Comparison of ENCODE assay signal across 24 mouse cellular contexts in genomic region chr14:51027387-51028155, GRCm38 (mm10). TPM values are rescaled to one million over a fixed set of nuclear protein-coding genes. Genes with fewer than 3 reads are reported as not detected.
DNase-seq lines count a peak whose midpoint lies in the region; ATAC-seq and TF ChIP-seq lines count a peak whose summit lies in the region.
"Had no signal": no experiment of that assay in that cellular context is flagged by ENCODE, and none has a peak within 500 bp of the region (broad histone marks: within the 10 kb centered on the region; RNA-seq: fewer than 3 reads in every experiment).

No protein-coding gene starts in this region.

- no peak for TF ChIP-seq CTCF in liver, postnatal 0 days (IDR thresholded peaks at IDR 0.05; ENCODE audit: low read depth)

- no peaks in the 10 kb centered on the region for H3K27me3 ChIP-seq in intestine, embryonic 14.5 days (replicated peaks; ENCODE audit: control insufficient read depth, insufficient read depth, low read length)
- H3K27me3 ChIP-seq in intestine, embryonic 15.5 days (replicated peaks), result no peaks in the 10 kb centered on the region
- H3K27me3 ChIP-seq in liver, embryonic 12.5 days (replicated peaks), result no peaks in the 10 kb centered on the region
- H3K27me3 ChIP-seq in liver, postnatal 0 days (ENCODE audit: insufficient read depth, low read length), result no peaks in the 10 kb centered on the region
- H3K27me3 ChIP-seq: heart, embryonic 13.5 days; stomach, embryonic 15.5 days had no signal

- H3K4me2 ChIP-seq in intestine, embryonic 14.5 days (ENCODE audit: low read length), result no peak overlapping the region
- H3K4me2 ChIP-seq in intestine, embryonic 15.5 days (replicated peaks), result no peak overlapping the region
- H3K4me2 ChIP-seq in liver, embryonic 12.5 days, result no peak overlapping the region
- H3K4me2 ChIP-seq in liver, postnatal 0 days (ENCODE audit: low read depth, low read length), result no peak overlapping the region
- H3K4me2 ChIP-seq: heart, embryonic 13.5 days; lung, embryonic 14.5 days; stomach, embryonic 15.5 days had no signal

- WGBS in intestine, embryonic 14.5 days, result 58% methylated on average over 3 of the region's 3 CpGs
- WGBS in intestine, embryonic 15.5 days, result 60% methylated on average over 3 of the region's 3 CpGs
- WGBS in liver, embryonic 12.5 days (ENCODE audit: insufficient replicate concordance), result 51% methylated on average over 3 of the region's 3 CpGs
- 67% methylated on average over 3 of the region's 3 CpGs for WGBS in liver, postnatal 0 days (ENCODE audit: insufficient replicate concordance)

- no peaks in the 10 kb centered on the region for H3K9me3 ChIP-seq in intestine, embryonic 14.5 days (ENCODE audit: control insufficient read depth, low read length)
- H3K9me3 ChIP-seq in intestine, embryonic 15.5 days, result no peaks in the 10 kb centered on the region
- no peaks in the 10 kb centered on the region for H3K9me3 ChIP-seq in liver, embryonic 12.5 days (replicated peaks)
- H3K9me3 ChIP-seq in liver, postnatal 0 days (ENCODE audit: low read length), result no peaks in the 10 kb centered on the region
- H3K9me3 ChIP-seq: forebrain, embryonic 10.5 days; heart, embryonic 13.5 days; stomach, embryonic 15.5 days had no signal

- no peaks in the 10 kb centered on the region for H3K4me1 ChIP-seq in intestine, embryonic 14.5 days (replicated peaks; ENCODE audit: control insufficient read depth, insufficient read depth, low read length)
- H3K4me1 ChIP-seq in intestine, embryonic 15.5 days (replicated peaks), result no peaks in the 10 kb centered on the region
- no peaks in the 10 kb centered on the region for H3K4me1 ChIP-seq in liver, embryonic 12.5 days
- H3K4me1 ChIP-seq in liver, postnatal 0 days (ENCODE audit: insufficient read depth), result no peaks in the 10 kb centered on the region
- H3K4me1 ChIP-seq: forebrain, embryonic 10.5 days; heart, embryonic 13.5 days; stomach, embryonic 15.5 days had no signal

- H3K9ac ChIP-seq in intestine, embryonic 14.5 days (ENCODE audit: low read length), result no peak overlapping the region
- no peak overlapping the region for H3K9ac ChIP-seq in intestine, embryonic 15.5 days
- no peak overlapping the region for H3K9ac ChIP-seq in liver, embryonic 12.5 days
- H3K9ac ChIP-seq in liver, postnatal 0 days (replicated peaks), result no peak overlapping the region
- H3K9ac ChIP-seq: heart, embryonic 13.5 days; lung, embryonic 14.5 days; stomach, embryonic 15.5 days had no signal

- no peak overlapping the region for H3K4me3 ChIP-seq in intestine, embryonic 14.5 days (ENCODE audit: low read depth, low read length)
- H3K4me3 ChIP-seq in intestine, embryonic 15.5 days (replicated peaks), result no peak overlapping the region
- no peak overlapping the region for H3K4me3 ChIP-seq in liver, embryonic 12.5 days
- H3K4me3 ChIP-seq in liver, postnatal 0 days (ENCODE audit: low read depth, low read length), result no peak overlapping the region
- H3K4me3 ChIP-seq: forebrain, embryonic 10.5 days; gastrocnemius, adult 2 months; heart, embryonic 13.5 days; stomach, embryonic 15.5 days had no signal

- 0 out of 2 replicates have a peak, but pooled peaks have one; percentile 40 for ATAC-seq in intestine, embryonic 14.5 days (replicated peaks; ENCODE audit: low FRiP score, low TSS enrichment, low read depth)
- no peak for ATAC-seq in intestine, embryonic 15.5 days
- peak; percentile 46; the same call in 1 of the 2 replicates for ATAC-seq in liver, embryonic 12.5 days
- ATAC-seq in liver, postnatal 0 days, result no peak
- peak; percentile 28 for ATAC-seq in common myeloid progenitor, adult 5-6 weeks (replicated peaks; ENCODE audit: low read depth, poor library complexity, severe bottlenecking)

- H3K36me3 ChIP-seq in intestine, embryonic 14.5 days (ENCODE audit: control insufficient read depth, insufficient read depth, low read length), result no peaks in the 10 kb centered on the region
- no peaks in the 10 kb centered on the region for H3K36me3 ChIP-seq in intestine, embryonic 15.5 days
- no peaks in the 10 kb centered on the region for H3K36me3 ChIP-seq in liver, embryonic 12.5 days
- no peaks in the 10 kb centered on the region for H3K36me3 ChIP-seq in liver, postnatal 0 days (replicated peaks; ENCODE audit: insufficient read depth, low read length)
- H3K36me3 ChIP-seq: forebrain, embryonic 10.5 days; heart, embryonic 13.5 days; stomach, embryonic 15.5 days had no signal

- peak; percentile 8 for DNase-seq in cerebellum, adult 11-12 months
- no peak for DNase-seq in cerebellum, adult 8-10 months
- DNase-seq in intestine, embryonic 14.5 days (ENCODE audit: low spot score), result no peak
- DNase-seq in liver, postnatal 0 days, result no peak
- DNase-seq in right cerebral cortex, postnatal 36 days (ENCODE audit: low spot score in 2 of 2), result no peak

- H3K27ac ChIP-seq in intestine, embryonic 14.5 days (ENCODE audit: low read depth), result no peak overlapping the region
- no peak overlapping the region for H3K27ac ChIP-seq in intestine, embryonic 15.5 days
- no peak overlapping the region for H3K27ac ChIP-seq in liver, embryonic 12.5 days
- H3K27ac ChIP-seq in liver, postnatal 0 days (ENCODE audit: low read depth), result no peak overlapping the region
- H3K27ac ChIP-seq: forebrain, embryonic 10.5 days; gastrocnemius, adult 2 months; heart, embryonic 13.5 days; kidney, postnatal 0 days; stomach, embryonic 15.5 days had no signal

- no peak for TF ChIP-seq EP300 in liver, postnatal 0 days (IDR thresholded peaks at IDR 0.05; ENCODE audit: low read depth)

RNA-seq across cellular contexts. Expression of gene Rnase9, which starts 14.1 kb away (rescaled TPM):
- not detected in 2 replicates for polyA plus RNA-seq in intestine, embryonic 14.5 days (2014; fragmentation: Nextera tagmentation; extraction: Ambion mirVana)
- polyA plus RNA-seq in intestine, embryonic 15.5 days (2015; fragmentation: Nextera tagmentation; extraction: Ambion mirVana), result not detected in 2 replicates
- not detected in 2 replicates for polyA plus RNA-seq in liver, embryonic 12.5 days (2016; fragmentation: Nextera tagmentation; extraction: Ambion mirVana)
- not detected in 2 replicates for polyA plus RNA-seq in liver, postnatal 0 days (2015; fragmentation: Nextera tagmentation; extraction: Ambion mirVana)
- total RNA-seq in common myeloid progenitor, adult 5-6 weeks (2017), result not detected in 2 replicates
- total RNA-seq: adrenal gland, adult 18-20 months; adrenal gland, postnatal 4 days; gastrocnemius, adult 2 months; heart, postnatal 25 days; layer of hippocampus, adult 8-10 months; left cerebral cortex, adult 18-20 months; left cerebral cortex, postnatal 36 days; liver, adult 2 months had no signal
- polyA plus RNA-seq: forebrain, embryonic 10.5 days; heart, embryonic 13.5 days; hindbrain, embryonic 16.5 days; kidney, postnatal 0 days; liver, adult 2 months; lung, embryonic 14.5 days; stomach, embryonic 15.5 days; thymus, postnatal 0 days; urinary bladder, adult 2 months had no signal

RNA-seq across cellular contexts. Expression of gene Rnase10, which starts 20.0 kb away (rescaled TPM):
- polyA plus RNA-seq in intestine, embryonic 14.5 days (2014; fragmentation: Nextera tagmentation; extraction: Ambion mirVana), result 0.15 and 0.27 TPM in 2 replicates
- polyA plus RNA-seq in intestine, embryonic 15.5 days (2015; fragmentation: Nextera tagmentation; extraction: Ambion mirVana), result 0.33 and 0.43 TPM in 2 replicates
- polyA plus RNA-seq in liver, embryonic 12.5 days (2016; fragmentation: Nextera tagmentation; extraction: Ambion mirVana), result 0.07 TPM in 1 of 2 replicates, not detected in the other
- polyA plus RNA-seq in liver, postnatal 0 days (2015; fragmentation: Nextera tagmentation; extraction: Ambion mirVana), result not detected in 2 replicates
- total RNA-seq in common myeloid progenitor, adult 5-6 weeks (2017), result not detected in 2 replicates
- total RNA-seq: adrenal gland, adult 18-20 months; gastrocnemius, adult 2 months had no signal
- polyA plus RNA-seq: forebrain, embryonic 10.5 days; lung, embryonic 14.5 days; thymus, postnatal 0 days had no signal

RNA-seq across cellular contexts. Expression of gene Rnase11, which starts 22.4 kb away (rescaled TPM):
- not detected in 2 replicates for polyA plus RNA-seq in intestine, embryonic 14.5 days (2014; fragmentation: Nextera tagmentation; extraction: Ambion mirVana)
- not detected in 2 replicates for polyA plus RNA-seq in intestine, embryonic 15.5 days (2015; fragmentation: Nextera tagmentation; extraction: Ambion mirVana)
- not detected in 2 replicates for polyA plus RNA-seq in liver, embryonic 12.5 days (2016; fragmentation: Nextera tagmentation; extraction: Ambion mirVana)
- polyA plus RNA-seq in liver, postnatal 0 days (2015; fragmentation: Nextera tagmentation; extraction: Ambion mirVana), result not detected in 2 replicates
- total RNA-seq in common myeloid progenitor, adult 5-6 weeks (2017), result not detected in 2 replicates
- total RNA-seq: adrenal gland, adult 18-20 months; adrenal gland, postnatal 4 days; gastrocnemius, adult 2 months; heart, postnatal 25 days; layer of hippocampus, adult 8-10 months; left cerebral cortex, adult 18-20 months; left cerebral cortex, postnatal 36 days; liver, adult 2 months had no signal
- polyA plus RNA-seq: forebrain, embryonic 10.5 days; heart, embryonic 13.5 days; hindbrain, embryonic 16.5 days; kidney, postnatal 0 days; liver, adult 2 months; lung, embryonic 14.5 days; stomach, embryonic 15.5 days; thymus, postnatal 0 days; urinary bladder, adult 2 months had no signal

RNA-seq across cellular contexts. Expression of gene Rnase12, which starts 29.9 kb away (rescaled TPM):
- 0.47 and 0.97 TPM in 2 replicates for polyA plus RNA-seq in intestine, embryonic 14.5 days (2014; fragmentation: Nextera tagmentation; extraction: Ambion mirVana)
- polyA plus RNA-seq in intestine, embryonic 15.5 days (2015; fragmentation: Nextera tagmentation; extraction: Ambion mirVana), result 0.48 and 0.68 TPM in 2 replicates
- polyA plus RNA-seq in liver, embryonic 12.5 days (2016; fragmentation: Nextera tagmentation; extraction: Ambion mirVana), result 0.44 and 1.4 TPM in 2 replicates
- 1.3 and 1.6 TPM in 2 replicates for polyA plus RNA-seq in liver, postnatal 0 days (2015; fragmentation: Nextera tagmentation; extraction: Ambion mirVana)
- not detected in 2 replicates for total RNA-seq in common myeloid progenitor, adult 5-6 weeks (2017)
- total RNA-seq: adrenal gland, adult 18-20 months; gastrocnemius, adult 2 months; heart, postnatal 25 days; layer of hippocampus, adult 8-10 months; left cerebral cortex, adult 18-20 months; left cerebral cortex, postnatal 36 days; liver, adult 2 months had no signal
- polyA plus RNA-seq: forebrain, embryonic 10.5 days; hindbrain, embryonic 16.5 days; liver, adult 2 months; lung, embryonic 14.5 days; urinary bladder, adult 2 months had no signal

RNA-seq across cellular contexts. Expression of gene Olfr750, which starts 46.7 kb away (rescaled TPM):
- not detected in 2 replicates for polyA plus RNA-seq in intestine, embryonic 14.5 days (2014; fragmentation: Nextera tagmentation; extraction: Ambion mirVana)
- polyA plus RNA-seq in intestine, embryonic 15.5 days (2015; fragmentation: Nextera tagmentation; extraction: Ambion mirVana), result not detected in 2 replicates
- not detected in 2 replicates for polyA plus RNA-seq in liver, embryonic 12.5 days (2016; fragmentation: Nextera tagmentation; extraction: Ambion mirVana)
- polyA plus RNA-seq in liver, postnatal 0 days (2015; fragmentation: Nextera tagmentation; extraction: Ambion mirVana), result not detected in 2 replicates
- not detected in 2 replicates for total RNA-seq in common myeloid progenitor, adult 5-6 weeks (2017)
- total RNA-seq: adrenal gland, postnatal 4 days; gastrocnemius, adult 2 months; heart, postnatal 25 days; layer of hippocampus, adult 8-10 months; left cerebral cortex, adult 18-20 months; left cerebral cortex, postnatal 36 days; liver, adult 2 months had no signal
- polyA plus RNA-seq: forebrain, embryonic 10.5 days; heart, embryonic 13.5 days; kidney, postnatal 0 days; liver, adult 2 months; lung, embryonic 14.5 days; stomach, embryonic 15.5 days; thymus, postnatal 0 days; urinary bladder, adult 2 months had no signal

Comparison
In these comparisons a context has a peak if more than half of its experiments do, and no peak if none do; other contexts are left out.
1. ATAC-seq: peak in intestine, embryonic 14.5 days (single experiment), liver, embryonic 12.5 days (single experiment) and common myeloid progenitor, adult 5-6 weeks (single experiment); none in intestine, embryonic 15.5 days (single experiment) and liver, postnatal 0 days (single experiment).